Mouse (Mus musculus) thymus, postnatal 0 days (tissue): ENCODE data around the gene Rfx4. TPM values are rescaled to one million over a fixed set of nuclear protein-coding genes. Genes with fewer than 3 reads are reported as not detected.
A peak's percentile ranks its signal among the peaks of the same experiment; 100 is the strongest.

Experiments
- DNase-seq: peaks from one replicate; pipeline ENCODE4 v3.0.0-alpha.2; 2015; ENCODE audit warnings: low spot score
- polyA plus RNA-seq: library from polyadenylated mRNA; unstranded; fragments of >200 nt; fragmentation: Nextera tagmentation; extraction: Ambion mirVana; gene quantifications from 2 replicates; pipeline ENCODE4 v1.2.1, GENCODE M21; 2015

Rfx4 gene
- polyA plus RNA-seq, 1 experiment from 2014 or later = 0.08 TPM

DNA sequence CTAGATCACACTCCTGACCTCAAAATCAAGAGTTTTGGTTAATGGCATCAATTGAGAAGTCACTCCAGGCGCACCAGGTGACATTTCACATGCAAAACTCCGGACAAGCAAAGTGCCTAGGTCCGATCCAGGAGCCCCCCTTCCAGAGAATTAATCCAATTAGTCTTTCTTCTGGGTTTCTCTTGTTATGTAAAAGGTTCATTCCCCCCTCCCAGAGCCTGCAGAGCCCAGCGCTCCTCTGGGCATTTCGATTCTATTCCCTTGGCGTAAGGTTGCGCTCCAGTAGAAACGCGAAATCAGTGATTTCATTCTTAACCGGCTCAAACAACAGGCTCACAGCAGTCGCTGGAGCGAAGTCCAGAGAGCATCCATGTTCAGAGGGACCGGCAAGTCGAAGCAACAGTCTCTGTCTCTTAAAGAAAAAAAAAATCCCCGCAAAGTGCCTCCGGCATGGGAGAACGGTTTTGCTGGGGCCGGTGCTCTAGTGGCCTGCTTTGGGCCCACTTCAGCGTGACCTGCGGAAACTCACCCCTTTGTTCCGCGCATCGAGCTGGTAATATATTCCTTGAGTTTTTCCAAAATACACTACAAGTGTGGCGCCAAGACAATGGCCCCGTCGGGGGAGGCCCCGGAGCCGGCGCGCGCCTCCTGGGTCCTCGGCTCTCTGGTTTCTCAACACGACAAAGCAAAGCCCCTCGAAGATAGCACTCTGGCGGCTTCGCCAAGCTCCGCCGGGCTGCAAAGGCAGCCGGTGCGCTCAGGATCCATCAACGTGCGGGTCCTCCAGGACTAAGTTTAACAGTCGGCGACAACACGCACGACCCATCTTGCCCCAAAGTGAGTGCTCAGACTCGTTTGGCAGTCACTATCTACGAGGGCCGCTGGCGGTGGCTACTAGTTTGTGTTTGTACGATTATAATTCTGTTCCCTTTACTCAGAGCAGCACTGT, 2.9 kb downstream of the Rfx4 start:
- DNase-seq = no peak

DNA sequence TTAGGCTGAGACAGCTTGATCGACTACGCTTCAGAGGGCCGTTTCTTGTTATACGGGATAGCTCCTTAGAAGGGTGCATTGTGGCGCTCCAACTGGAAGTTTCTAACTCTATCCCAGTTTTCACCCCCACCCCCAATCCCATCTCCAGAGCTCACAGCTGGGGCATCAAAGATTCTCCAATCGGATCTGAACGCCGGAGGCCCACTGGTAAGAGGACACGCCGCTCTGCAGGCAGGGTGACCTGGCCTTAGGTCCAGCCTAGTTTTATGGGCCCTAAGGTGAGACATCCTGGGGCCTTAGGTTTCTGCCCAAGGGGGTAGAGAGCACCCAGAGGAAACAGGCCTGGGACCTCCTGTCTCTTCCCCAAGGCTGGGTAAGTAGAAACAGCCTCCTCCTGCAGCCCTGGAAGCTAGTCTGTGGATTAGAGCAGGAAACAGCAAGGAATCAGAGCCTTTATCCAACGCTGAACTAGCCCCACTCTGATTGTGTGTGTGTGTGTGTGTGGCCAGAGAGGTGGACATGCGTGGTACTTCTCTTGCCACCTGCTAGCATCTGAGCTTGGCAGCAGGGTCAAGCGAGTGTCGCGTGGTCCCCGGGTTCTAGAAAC, 3.8 kb downstream of the Rfx4 start:
- DNase-seq = no peak

DNA sequence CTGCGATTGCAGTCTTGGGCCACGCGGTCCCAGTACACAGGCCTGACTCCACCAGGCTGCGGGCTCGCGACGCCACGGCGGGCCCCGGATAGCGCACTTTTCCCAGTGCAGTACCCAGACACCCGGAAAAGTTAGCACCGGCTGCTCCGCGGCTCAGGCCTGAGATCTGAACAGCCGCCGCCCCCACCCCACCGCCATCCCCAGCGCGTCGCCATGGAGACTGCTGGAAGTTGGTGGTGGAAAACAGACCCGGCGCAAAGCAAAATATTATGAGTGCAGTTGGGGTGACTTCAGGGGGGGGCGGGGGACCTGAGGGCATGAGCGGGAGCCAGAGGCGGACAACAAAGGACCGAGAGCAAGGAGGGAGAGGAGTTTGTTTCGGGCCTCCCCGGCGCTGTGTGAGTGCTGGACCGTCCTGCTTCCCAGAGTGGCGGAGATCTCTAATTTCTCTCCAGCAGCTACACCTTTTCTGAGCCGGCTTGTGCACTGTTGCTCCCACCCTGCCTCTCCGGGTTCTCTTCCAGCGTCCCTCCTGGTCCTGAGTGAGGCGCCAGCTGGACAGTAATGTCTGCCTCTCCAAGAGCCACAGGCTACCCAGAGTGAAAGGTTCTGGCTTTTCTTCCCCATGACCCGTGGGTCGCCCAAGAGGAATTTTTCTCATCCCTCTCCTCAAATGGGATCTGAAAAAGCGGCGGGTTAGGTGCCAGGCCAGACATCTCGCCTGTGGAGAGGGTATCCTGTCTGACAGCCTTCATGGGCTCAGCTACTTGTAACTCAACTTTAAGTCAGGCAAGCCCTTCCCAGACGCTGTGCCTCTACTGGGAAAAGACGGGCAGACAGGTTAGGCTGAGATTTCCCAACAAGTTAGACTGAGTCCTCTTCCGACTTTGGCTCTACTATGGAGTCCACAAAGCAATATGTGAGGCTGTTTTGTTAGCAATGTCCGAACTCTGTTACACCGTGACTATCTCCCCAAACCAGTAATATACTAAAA, 4.6 kb downstream of the Rfx4 start:
- no peak for DNase-seq

DNA sequence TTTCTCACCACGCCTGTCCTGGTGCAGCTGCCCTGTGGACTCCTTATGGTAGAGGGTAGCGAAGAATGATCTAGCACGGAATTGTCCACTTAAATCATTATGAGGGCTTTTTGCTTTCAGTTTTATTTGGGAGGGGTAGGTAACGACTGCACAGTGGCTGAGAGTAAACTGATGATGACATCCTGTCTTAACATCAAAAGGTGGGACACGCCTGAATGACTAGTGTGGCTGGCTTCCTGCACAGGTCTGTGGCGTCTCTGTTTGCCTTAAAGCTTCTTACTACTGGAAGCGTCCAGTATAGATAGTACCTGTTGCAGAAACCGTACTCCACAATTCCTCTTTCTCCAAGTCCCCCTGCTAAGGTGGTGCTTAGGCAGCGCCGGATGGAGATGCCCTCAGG, 12.9 kb downstream of the Rfx4 start:
- DNase-seq = peak; percentile 21

GRCm38 (mm10) chr10:84772380-84773130, 16.7 kb downstream of the Rfx4 start:
- no peak for DNase-seq

DNA sequence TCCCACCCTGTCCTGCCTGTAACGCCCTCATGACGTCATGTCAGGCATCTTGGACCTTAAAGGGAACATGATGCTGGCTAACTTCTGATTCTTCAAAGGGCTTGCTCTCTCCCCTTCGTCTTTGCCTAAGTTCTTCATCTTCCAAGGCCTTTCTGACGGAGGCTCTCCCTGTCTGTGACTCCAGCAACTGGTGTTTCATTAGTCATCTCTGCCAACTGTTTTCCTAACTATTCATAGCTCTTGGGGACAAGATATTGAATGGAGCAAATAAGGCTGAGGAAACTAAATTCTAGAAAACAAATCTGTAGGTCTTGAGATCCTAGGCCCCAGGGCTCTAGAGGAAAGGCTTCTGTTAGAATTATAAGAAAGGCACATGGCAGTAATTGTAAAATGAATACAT, 18.0 kb downstream of the Rfx4 start:
- no peak for DNase-seq

DNA sequence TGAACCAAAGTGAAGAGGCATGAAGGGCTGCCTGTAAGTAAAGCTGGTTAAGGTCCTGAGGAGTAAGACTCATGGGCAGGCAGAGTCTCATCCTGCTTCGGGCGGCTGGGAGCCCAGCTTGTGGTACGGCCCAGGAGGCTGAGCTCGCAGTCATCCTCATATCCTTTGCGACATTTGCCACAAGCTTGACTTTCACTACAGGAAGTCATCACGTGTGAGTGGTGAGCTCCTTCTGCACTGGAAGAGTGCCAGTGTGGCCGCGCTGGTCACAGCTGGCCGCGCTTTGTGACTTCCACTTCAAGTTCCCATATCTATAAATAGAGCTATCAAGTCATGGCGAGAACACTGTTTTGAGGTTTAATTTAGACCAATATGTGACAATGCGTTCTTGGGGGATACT, 18.7 kb downstream of the Rfx4 start:
- peak; percentile 49 for DNase-seq

GRCm38 (mm10) chr10:84777109-84777508, 21.2 kb downstream of the Rfx4 start:
- DNase-seq = no peak

DNA sequence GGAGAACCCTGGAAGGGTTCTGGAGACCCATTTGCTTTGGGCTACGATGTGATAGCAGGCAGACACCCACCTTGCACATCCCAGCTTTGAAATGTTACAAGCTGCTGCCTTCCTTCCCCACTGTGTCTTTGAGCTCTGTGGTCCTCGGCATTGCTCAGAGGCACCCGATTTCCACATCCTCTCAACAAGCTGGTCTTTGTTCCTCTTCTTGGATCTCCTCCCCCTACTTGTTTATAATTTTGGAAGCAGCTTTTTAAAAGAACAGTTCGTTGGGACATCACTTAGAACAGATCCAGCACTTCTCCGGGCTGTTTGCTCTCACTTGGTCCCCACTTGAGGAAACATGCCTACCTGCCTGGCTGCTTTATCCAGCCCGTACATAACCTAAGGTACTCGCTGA, 22.1 kb downstream of the Rfx4 start:
- DNase-seq = no peak

- no peak for DNase-seq
Observed at GRCm38 (mm10) chr10:84780828-84781227, 25.0 kb downstream of the Rfx4 start.

GRCm38 (mm10) chr10:84785339-84785738, 29.5 kb downstream of the Rfx4 start:
- no peak for DNase-seq

- no peak for DNase-seq
Observed at GRCm38 (mm10) chr10:84790323-84790722, 34.5 kb downstream of the Rfx4 start.

DNA sequence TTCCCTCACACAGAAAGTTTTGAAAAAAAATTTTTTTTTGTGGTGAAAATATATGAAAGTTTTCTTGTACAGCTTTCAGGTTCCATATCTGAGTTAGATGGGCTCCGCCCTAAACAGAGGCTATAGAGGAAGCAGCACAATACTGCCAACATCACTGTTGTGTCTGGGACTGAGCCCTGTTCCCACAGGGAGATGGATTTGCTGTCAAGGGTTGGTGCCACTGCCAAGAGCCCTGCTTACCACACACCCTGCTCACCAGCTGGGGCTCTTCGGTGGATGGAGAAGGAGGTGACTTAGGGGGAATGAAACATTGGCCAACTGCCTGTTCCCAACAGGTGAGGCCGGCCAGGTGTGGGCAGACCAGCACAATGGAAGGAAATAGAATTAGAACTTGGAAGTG, 35.3 kb downstream of the Rfx4 start:
- no peak for DNase-seq

GRCm38 (mm10) chr10:84801521-84801920, 45.7 kb downstream of the Rfx4 start:
- no peak for DNase-seq

DNA sequence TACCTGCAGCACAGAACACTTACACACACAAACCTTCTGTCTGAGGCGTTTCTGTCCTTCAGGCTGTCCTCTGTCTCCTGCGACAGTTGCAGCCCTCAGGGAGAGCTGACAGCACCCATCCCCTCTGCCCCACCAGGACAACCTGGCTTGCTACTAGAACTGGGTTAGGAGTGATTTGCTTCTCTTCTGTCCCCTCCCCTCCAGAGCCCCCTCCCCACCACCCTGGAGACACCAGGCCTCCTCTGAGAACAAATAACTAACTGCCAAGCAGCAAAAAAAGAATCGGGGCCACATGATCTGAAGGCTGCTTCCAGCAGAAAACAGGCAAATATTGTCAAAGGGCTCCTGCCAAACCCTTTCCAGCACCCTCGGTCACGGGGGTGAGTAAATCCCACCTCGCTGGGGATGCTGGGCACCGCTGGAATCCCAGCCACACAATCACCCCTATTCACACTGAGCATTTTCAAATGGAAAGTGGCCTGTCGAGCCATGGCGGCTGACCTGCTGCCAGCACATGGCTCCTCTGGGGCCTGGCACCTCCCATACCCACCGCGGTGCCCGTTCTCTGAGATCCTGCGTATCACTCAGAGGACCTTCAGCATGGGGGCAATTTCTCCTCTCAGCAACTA, 47.5 kb downstream of the Rfx4 start:
- DNase-seq = no peak

DNA sequence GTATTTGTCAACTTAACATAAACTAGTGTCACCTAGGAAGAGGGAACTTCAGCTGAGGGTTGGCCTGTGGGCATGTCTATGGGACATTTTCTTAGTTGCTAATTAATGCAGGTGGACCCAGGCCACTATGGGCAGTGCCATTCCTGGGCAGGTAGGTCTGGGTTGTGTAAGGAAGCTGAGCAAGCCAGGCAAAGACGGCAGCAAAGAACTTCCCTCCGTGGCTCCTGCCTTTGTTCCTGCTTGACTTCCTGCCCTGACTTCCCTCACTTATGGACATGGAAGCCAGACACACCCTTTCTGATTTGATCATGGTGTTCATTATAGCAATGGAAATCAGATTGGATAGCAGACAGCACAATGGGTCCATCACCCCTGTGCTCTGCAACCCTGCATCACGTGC, 49.7 kb downstream of the Rfx4 start:
- DNase-seq = no peak

GRCm38 (mm10) chr10:84807206-84807605, 51.3 kb downstream of the Rfx4 start:
- DNase-seq = no peak

GRCm38 (mm10) chr10:84810030-84810849, 54.4 kb downstream of the Rfx4 start:
- no peak for DNase-seq

DNA sequence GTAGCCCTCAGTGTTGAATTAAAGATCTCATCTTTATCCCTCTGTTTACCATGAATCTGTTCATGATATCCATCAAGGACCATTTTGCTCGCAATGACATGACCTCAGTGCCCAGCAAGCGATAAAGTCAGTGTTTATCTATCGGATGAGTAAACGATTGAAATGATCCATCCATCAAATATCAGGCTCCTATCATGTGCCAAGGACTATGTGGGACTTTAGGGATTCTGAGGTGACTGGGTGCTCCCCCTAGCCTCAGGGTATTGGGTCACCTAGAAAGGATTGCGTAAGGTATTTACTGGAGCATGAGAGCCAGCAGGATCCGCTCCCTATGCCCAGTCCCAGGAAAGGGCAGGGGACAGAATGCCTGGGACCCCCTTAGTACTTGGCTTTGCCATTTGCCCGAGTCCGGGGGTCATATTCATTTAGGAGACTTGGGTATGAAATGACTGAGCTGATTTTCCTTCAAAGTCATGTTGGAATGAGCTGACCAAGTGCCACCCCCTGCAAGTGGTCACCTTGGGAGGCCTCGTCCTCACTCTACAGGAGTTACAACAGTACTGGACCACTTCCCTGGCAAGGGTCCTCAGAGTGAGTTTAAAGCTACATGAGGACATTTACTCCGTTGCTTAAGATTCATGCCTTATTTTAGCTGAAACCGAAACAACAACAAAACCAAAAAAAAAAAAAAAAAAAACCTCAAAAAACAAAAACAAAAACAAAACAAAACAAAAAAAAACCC, 55.5 kb downstream of the Rfx4 start:
- no peak for DNase-seq
